Mouse (Mus musculus): ENCODE data around the gene Npsr1. TPM values are rescaled to one million over a fixed set of nuclear protein-coding genes. Genes with fewer than 3 reads are reported as not detected.

Gene Npsr1
- total and polyA plus RNA-seq, 3 experiments = 0.13 TPM; not detected in 1

DNA sequence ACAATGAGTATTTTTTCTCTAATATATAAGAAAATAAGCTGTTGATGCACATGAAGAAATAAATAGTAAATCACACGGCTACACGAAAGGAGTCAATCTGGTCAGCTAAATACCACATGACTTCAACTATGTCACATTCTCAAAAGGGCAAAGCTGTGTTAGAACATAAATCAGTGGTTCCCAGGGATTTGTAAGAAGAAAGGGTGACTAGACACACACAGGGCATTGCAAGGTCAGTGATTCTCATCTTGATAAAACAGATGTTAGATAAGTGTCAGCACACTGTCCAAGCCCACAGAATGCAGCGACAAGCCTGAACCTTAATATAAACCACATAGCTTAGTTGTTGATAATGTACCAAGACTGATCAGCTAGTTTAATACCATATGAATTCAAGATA lies 184.8 kb downstream of the Npsr1 start:
- Histone ChIP-seq H3K4me1 (ENCODE audit: control insufficient read depth in 1 of 2, insufficient read depth in 2 of 2) (peaks cover 0 to 3% of the 10 kb centered on the region in 2 experiments; a peak in 2 of 4 replicates), H3K9me3 (replicated peaks; ENCODE audit: low read length) (no peaks in the 10 kb centered on the region), H3K79me2 (replicated peaks; ENCODE audit: control insufficient read depth, extremely low read depth, insufficient read depth, poor library complexity, severe bottlenecking) (no peaks in the 10 kb centered on the region), H3K4me2 (ENCODE audit: insufficient read depth, low read depth, poor library complexity, severe bottlenecking) (no peak overlapping the region), H3K36me3 (replicated peaks in 1 of 2; ENCODE audit: control insufficient read depth in 1 of 2, insufficient read depth in 1 of 2, low read length in 1 of 2) (no peaks in the 10 kb centered on the region), H3K27ac (ENCODE audit: insufficient read depth, low read depth) (no peak overlapping the region), H3K4me3 (replicated peaks in 1 of 3; ENCODE audit: low read depth in 2 of 3, low read length in 2 of 3, poor library complexity in 1 of 3) (no peak overlapping the region), H3K9ac (ENCODE audit: insufficient read depth, low read depth) (no peak overlapping the region), H3K27me3 (replicated peaks) (no peaks in the 10 kb centered on the region)
- in situ Hi-C loops (cut with MboI; ENCODE audit: low pct_ligation_motif_present, low pct_unique_long_range_greater_than_20kb, low sequenced_read_pairs) (no loop called here), dilution Hi-C loops (cut with MboI; ENCODE audit: extremely low pct_ligation_motif_present, extremely low pct_unique_long_range_greater_than_20kb, low sequenced_read_pairs) (no loop called here)
- TF ChIP-seq ETS1 (conservative IDR thresholded peaks at IDR 0.05; ENCODE audit: low read depth, low read length) (no peak), PAX5 (IDR thresholded peaks at IDR 0.05; ENCODE audit: low read length) (no peak), ZC3H11A (IDR thresholded peaks at IDR 0.05; ENCODE audit: low read depth, low read length) (no peak), CHD1 (IDR thresholded peaks at IDR 0.05; ENCODE audit: low read depth, low read length) (no peak), BHLHE40 (IDR thresholded peaks at IDR 0.05; ENCODE audit: low read depth, low read length) (no peak)
- DNase-seq (ENCODE audit: extremely low read depth) = no peak

DNA sequence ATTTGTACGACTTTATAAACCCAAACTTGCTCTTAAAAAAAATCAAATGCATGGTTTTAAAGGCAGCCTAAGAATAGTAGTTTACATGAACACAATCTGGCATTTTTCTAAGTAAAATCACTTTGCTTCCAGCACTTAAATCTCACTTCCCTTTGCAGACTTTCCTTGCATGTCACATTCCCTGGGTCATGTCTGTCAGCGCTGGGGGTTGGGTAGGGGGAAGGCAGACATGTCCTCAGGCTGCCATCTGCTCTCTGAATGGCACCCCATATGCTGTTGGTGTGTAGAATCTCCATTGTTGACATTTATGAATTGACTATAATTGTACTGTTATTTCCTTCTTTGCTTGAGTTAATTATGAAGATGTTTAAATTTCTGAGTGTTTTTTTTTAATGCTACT lies 185.3 kb downstream of the Npsr1 start:
- DNase-seq (ENCODE audit: extremely low read depth) = no peak
- no peak overlapping the region for H3K27ac ChIP-seq (ENCODE audit: insufficient read depth, low read depth)
- no peak overlapping the region for H3K4me2 ChIP-seq (ENCODE audit: insufficient read depth, low read depth, poor library complexity, severe bottlenecking)
- TF ChIP-seq KAT2A (IDR thresholded peaks at IDR 0.05; ENCODE audit: insufficient replicate concordance, low read length) (no peak), EP300 (IDR thresholded peaks at IDR 0.05; ENCODE audit: low read length) (no peak), RCOR1 (conservative IDR thresholded peaks at IDR 0.05; ENCODE audit: low read depth, low read length) (no peak), JUND (conservative IDR thresholded peaks at IDR 0.05; ENCODE audit: low read depth, low read length) (no peak), USF1 (IDR thresholded peaks at IDR 0.05; ENCODE audit: low read depth, low read length) (no peak), MEF2A (IDR thresholded peaks at IDR 0.05; ENCODE audit: borderline replicate concordance, low read depth, low read length) (no peak), TBP (conservative IDR thresholded peaks at IDR 0.05; ENCODE audit: low read depth, low read length) (no peak), NELFE (IDR thresholded peaks at IDR 0.05; ENCODE audit: low read depth, low read length) (no peak), ZKSCAN1 (IDR thresholded peaks at IDR 0.05; ENCODE audit: borderline replicate concordance, low read depth, low read length) (no peak), RAD21 (IDR thresholded peaks at IDR 0.05; ENCODE audit: low read depth, low read length) (no peak), NRF1 (IDR thresholded peaks at IDR 0.05; ENCODE audit: low read depth, low read length) (no peak), CHD2 (IDR thresholded peaks at IDR 0.05; ENCODE audit: low read length) (no peak), ZC3H11A (IDR thresholded peaks at IDR 0.05; ENCODE audit: low read depth, low read length) (no peak), E2F4 (IDR thresholded peaks at IDR 0.05; ENCODE audit: insufficient replicate concordance, low read depth, low read length) (no peak), SMC3 (IDR thresholded peaks at IDR 0.05; ENCODE audit: low read depth, low read length) (no peak)
- no peak overlapping the region for H3K4me3 ChIP-seq (replicated peaks in 1 of 3; ENCODE audit: low read depth in 2 of 3, low read length in 2 of 3, poor library complexity in 1 of 3)
- in situ Hi-C loops (cut with MboI; ENCODE audit: low pct_ligation_motif_present, low pct_unique_long_range_greater_than_20kb, low sequenced_read_pairs) (no loop called here), dilution Hi-C loops (cut with MboI; ENCODE audit: extremely low pct_ligation_motif_present, extremely low pct_unique_long_range_greater_than_20kb, low sequenced_read_pairs) (no loop called here)
- H3K79me2 ChIP-seq (replicated peaks; ENCODE audit: control insufficient read depth, extremely low read depth, insufficient read depth, poor library complexity, severe bottlenecking) = no peaks in the 10 kb centered on the region
- H3K36me3 ChIP-seq (replicated peaks in 1 of 2; ENCODE audit: control insufficient read depth in 1 of 2, insufficient read depth in 1 of 2, low read length in 1 of 2) = no peaks in the 10 kb centered on the region
- no peaks in the 10 kb centered on the region for H3K27me3 ChIP-seq (replicated peaks)
- no peak overlapping the region for H3K9ac ChIP-seq (ENCODE audit: insufficient read depth, low read depth)
- no peaks in the 10 kb centered on the region for H3K9me3 ChIP-seq (replicated peaks; ENCODE audit: low read length)
- peaks cover 0 to 3% of the 10 kb centered on the region in 2 experiments; a peak in 2 of 4 replicates for H3K4me1 ChIP-seq (ENCODE audit: control insufficient read depth in 1 of 2, insufficient read depth in 2 of 2)

Measured in CH12.LX (cell line).